Mouse (Mus musculus) stomach, embryonic 14.5 days (tissue): ENCODE measurements around the gene Uba52. TPM values are rescaled to one million over a fixed set of nuclear protein-coding genes. Genes with fewer than 3 reads are reported as not detected.
A peak's percentile ranks its signal among the peaks of the same experiment; 100 is the strongest.

Experiments
- ATAC-seq: fragments of 200-750 bp; cut with Nextera tagmentation; 2 replicates; pipeline ENCODE4 v1.8.0; 2017; ENCODE audit warnings: low read depth, moderate TSS enrichment; ENCODE audit not compliant: insufficient number of reproducible peaks, insufficient read depth, low FRiP score
- H3K27ac ChIP-seq: fragments of 300-500 bp; sonication (generic); 2 replicates; pipeline ENCODE4 v1.5.1; 2014; ENCODE audit warnings: mild to moderate bottlenecking, low read length, moderate library complexity, mixed read lengths
- H3K27me3 ChIP-seq: fragments of 300-500 bp; sonication (generic); 2 replicates; pipeline ENCODE4 v1.6.1; 2014; ENCODE audit warnings: low read length, control low read depth, mixed read lengths; ENCODE audit not compliant: control insufficient read depth, insufficient read depth
- H3K36me3 ChIP-seq: fragments of 300-500 bp; sonication (generic); 2 replicates; pipeline ENCODE4 v1.6.1; 2014; ENCODE audit warnings: mild to moderate bottlenecking, control low read depth, low read length, moderate library complexity, mixed read lengths; ENCODE audit not compliant: control insufficient read depth, insufficient read depth
- H3K4me1 ChIP-seq: fragments of 300-500 bp; sonication (generic); 2 replicates; pipeline ENCODE4 v1.6.1; 2014; ENCODE audit warnings: low read length, control low read depth, mixed read lengths; ENCODE audit not compliant: control insufficient read depth, insufficient read depth
- H3K4me2 ChIP-seq: fragments of 300-500 bp; sonication (generic); replicated peaks from 2 replicates; pipeline ENCODE4 v1.6.1; 2014; ENCODE audit warnings: low read depth, low read length, control low read depth
- H3K4me3 ChIP-seq: fragments of 300-500 bp; sonication (generic); 2 replicates; pipeline ENCODE4 v1.5.1; 2014; ENCODE audit warnings: low read depth, low read length, control low read depth
- H3K9ac ChIP-seq: fragments of 300-500 bp; sonication (generic); replicated peaks from 2 replicates; pipeline ENCODE4 v1.6.1; 2014; ENCODE audit warnings: low read depth, mild to moderate bottlenecking, control low read depth, low read length, moderate library complexity, mixed read lengths
- H3K9me3 ChIP-seq: fragments of 300-500 bp; sonication (generic); 2 replicates; pipeline ENCODE4 v1.6.1; 2016; ENCODE audit warnings: low read depth, low read length, control low read depth; ENCODE audit not compliant: control insufficient read depth
- WGBS: fragments of 180-500 bp; shearing (Covaris S2); extraction: QIAGEN DNeasy Blood & Tissue Kit; methylation state at CpG from one replicate; pipeline ENCODE4 v1.1.7; 2014; 5-methylcytosine and 5-hydroxymethylcytosine counted together
- polyA plus RNA-seq: library from polyadenylated mRNA; unstranded; fragments of >200 nt; fragmentation: Nextera tagmentation; extraction: Ambion mirVana; gene quantifications from 2 replicates; pipeline ENCODE4 v1.2.1, GENCODE M21; 2014

The Uba52 gene
- polyA plus RNA-seq, 1 experiment from 2014 or later, result 1,119 TPM

DNA sequence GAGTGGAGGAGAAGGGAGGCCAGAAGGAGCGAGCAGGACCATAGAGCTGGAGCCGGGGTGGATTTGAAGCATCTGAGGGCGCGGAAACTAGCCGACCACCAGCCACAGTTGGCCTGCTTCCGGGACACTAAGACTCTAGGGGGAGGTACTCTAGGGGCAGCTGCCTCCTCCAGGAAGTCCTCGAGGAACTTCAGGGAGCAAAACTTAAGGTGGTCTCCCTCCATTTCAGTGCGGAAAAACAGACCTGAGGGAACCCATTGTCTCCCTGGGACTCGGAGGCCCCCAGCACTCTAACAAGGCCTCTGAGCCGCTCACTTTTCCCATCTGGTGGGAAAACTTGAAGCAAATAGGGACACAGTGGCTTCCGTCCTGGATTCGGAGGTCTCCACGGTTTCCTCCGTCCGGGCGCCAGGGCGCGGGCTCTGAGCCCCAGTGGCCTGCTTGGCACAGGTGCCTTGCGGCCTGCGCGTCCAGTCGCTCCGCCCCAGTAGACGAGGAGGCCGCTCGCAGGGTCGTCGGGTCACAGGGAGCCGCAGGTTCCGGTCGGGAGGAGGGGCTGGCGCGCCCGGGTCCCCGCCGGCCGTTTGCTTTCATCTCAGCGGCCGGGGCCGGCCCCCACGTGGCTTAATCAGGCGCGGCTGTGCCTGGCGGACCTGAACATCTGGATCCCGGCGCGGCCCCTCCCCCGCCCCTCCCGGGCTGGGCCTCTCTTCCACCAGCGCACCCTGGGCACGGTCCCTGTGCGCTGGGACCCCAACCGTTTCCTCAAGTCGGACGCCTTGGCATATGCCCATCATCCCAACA, 22.4 kb downstream of the Uba52 start:
- H3K9me3 ChIP-seq, result no peaks in the 10 kb centered on the region
- H3K9ac ChIP-seq, result no peak overlapping the region
- no peak overlapping the region for H3K27ac ChIP-seq
- peak overlapping the region; percentile 46 for H3K4me2 ChIP-seq
- WGBS, result 4% methylated on average over 55 of the region's 55 CpGs
- peaks cover 25% of the 10 kb centered on the region for H3K4me1 ChIP-seq
- H3K4me3 ChIP-seq, result peak overlapping the region; percentile 26
- peak; percentile 16; the same call in 1 of the 2 replicates for ATAC-seq
- H3K36me3 ChIP-seq, result no peaks in the 10 kb centered on the region
- peaks cover 76% of the 10 kb centered on the region for H3K27me3 ChIP-seq

DNA sequence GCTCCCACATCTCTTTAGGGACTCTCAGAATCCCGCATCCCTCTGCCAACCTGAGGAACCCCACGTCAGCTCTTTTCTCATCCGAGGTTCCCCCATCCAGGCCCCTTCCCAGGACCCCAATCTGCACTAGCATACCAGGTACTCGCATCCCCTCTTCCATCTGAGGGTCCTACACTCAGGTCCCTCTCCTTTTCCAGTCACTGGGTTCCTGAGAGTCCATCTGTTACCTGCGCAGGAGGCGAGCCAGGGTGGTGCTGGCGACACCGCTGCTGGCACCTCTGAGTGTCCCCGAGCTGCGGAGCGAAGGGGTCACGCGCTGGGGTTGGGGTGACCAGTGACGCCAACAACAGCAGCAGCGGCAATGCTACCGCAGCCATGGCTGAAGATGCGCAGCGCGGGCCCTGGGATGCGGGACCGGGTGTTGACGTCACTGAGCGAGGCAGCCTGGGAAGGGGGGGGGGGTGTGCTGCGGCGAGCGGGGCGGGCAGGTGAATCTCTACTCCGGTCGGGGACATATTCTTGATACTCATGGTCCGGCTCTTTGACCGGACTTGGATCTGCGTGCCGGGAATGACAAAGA, 23.6 kb downstream of the Uba52 start, which contains the start of gene Tmem59l:
Gene Tmem59l, minus strand, starts transcription at position 418 of the 580 bp plus-strand sequence.
- peaks cover 65% of the 10 kb centered on the region for H3K27me3 ChIP-seq
- no peak within 1 kb of the TSS for H3K27ac ChIP-seq
- H3K4me1 ChIP-seq, result peaks cover 18% of the 10 kb centered on the region
- peak within 1 kb of the TSS; percentile 46 for H3K4me2 ChIP-seq
- peak within 1 kb of the TSS; percentile 26 for H3K4me3 ChIP-seq
- no peak for ATAC-seq
- H3K9ac ChIP-seq, result no peak within 1 kb of the TSS
- no peaks in the 10 kb centered on the region for H3K9me3 ChIP-seq
- no peaks in the 10 kb centered on the region for H3K36me3 ChIP-seq
- WGBS, result 5% methylated on average over 33 of the region's 33 CpGs

DNA sequence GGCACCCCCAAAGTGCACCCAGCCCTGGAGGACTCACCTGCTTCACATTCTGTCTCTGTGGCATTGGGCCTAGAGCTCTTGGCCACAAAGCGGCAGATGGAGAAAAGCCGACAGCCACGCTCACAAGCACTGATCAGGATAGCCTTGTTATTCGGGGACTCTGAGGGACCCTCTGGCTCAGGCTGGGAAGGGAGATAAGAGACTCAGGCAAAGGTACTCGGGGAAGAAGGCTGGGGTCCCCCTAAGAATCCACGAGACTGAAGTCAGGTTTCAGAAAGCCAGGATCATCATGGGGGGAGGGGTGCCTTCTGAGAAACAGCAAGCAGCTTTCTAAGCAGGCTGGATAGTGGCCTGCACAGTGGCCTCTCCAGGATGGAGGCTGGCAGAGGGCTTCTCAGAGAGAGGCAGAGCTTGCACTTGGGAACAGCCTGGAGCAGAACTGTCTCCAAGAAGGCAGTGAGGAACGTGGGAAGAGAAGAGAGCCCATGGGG, 24.4 kb downstream of the Uba52 start:
- no peak for ATAC-seq
- H3K9ac ChIP-seq, result no peak overlapping the region
- no peak overlapping the region for H3K4me2 ChIP-seq
- no peaks in the 10 kb centered on the region for H3K9me3 ChIP-seq
- H3K36me3 ChIP-seq, result no peaks in the 10 kb centered on the region
- H3K27ac ChIP-seq, result no peak overlapping the region
- peaks cover 57% of the 10 kb centered on the region for H3K27me3 ChIP-seq
- no peak overlapping the region for H3K4me3 ChIP-seq
- WGBS, result 54% methylated on average over 7 of the region's 7 CpGs
- peaks cover 18% of the 10 kb centered on the region for H3K4me1 ChIP-seq

DNA sequence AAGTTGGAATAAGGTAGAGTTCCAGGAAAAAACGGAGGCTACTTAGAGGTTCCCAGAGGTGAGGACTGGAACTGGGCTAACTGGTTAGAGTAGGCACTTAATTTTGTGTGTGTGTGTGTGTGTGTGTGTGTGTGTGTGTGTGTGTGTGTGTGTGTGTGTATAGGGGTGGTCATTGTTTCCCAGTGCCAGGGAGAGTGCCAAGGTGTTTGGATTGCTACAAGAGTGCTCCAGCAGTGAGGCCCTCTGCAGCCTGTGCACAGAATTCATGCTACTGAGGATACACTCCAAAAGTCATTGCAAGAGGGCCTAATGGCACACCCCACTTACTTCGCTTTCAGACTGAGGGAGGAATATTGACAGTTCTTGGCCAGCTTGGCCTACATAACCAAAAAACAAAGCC, 27.7 kb downstream of the Uba52 start:
- Histone ChIP-seq H3K9ac (no peak overlapping the region), H3K27me3 (peaks cover 25% of the 10 kb centered on the region), H3K4me3 (no peak overlapping the region), H3K27ac (no peak overlapping the region), H3K4me2 (no peak overlapping the region), H3K9me3 (no peaks in the 10 kb centered on the region), H3K36me3 (no peaks in the 10 kb centered on the region), H3K4me1 (no peaks in the 10 kb centered on the region; the same call in 1 of the 2 replicates)
- no peak for ATAC-seq
- WGBS, result 56% methylated on average over 2 of the region's 2 CpGs

DNA sequence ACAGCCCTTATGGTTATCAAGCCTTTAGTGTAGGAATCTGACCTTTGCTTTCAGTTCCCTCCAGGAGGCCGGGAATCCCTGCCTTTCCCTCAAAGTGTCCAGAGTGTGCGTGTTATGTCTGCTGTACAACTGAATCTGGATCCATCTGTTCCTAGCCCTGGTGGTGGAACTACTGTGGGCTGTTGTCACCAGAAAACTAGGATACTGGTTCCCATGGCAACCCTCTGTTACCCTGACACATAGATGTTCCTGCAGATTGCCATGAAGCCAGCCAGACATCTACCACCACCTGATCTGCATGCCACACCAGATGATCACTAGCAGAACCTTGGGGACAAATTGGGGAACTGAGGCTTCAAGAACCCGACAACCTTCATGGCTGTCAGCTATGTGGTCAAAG, 28.7 kb downstream of the Uba52 start:
- no peak overlapping the region for H3K27ac ChIP-seq
- peaks cover 18% of the 10 kb centered on the region for H3K27me3 ChIP-seq
- 0 out of 2 replicates have a peak, but pooled peaks cover 6% of the 10 kb centered on the region for H3K4me1 ChIP-seq
- no peak overlapping the region for H3K4me3 ChIP-seq
- 68% methylated on average over 3 of the region's 3 CpGs for WGBS
- no peaks in the 10 kb centered on the region for H3K9me3 ChIP-seq
- H3K9ac ChIP-seq, result no peak overlapping the region
- no peak for ATAC-seq
- H3K36me3 ChIP-seq, result no peaks in the 10 kb centered on the region
- no peak overlapping the region for H3K4me2 ChIP-seq

DNA sequence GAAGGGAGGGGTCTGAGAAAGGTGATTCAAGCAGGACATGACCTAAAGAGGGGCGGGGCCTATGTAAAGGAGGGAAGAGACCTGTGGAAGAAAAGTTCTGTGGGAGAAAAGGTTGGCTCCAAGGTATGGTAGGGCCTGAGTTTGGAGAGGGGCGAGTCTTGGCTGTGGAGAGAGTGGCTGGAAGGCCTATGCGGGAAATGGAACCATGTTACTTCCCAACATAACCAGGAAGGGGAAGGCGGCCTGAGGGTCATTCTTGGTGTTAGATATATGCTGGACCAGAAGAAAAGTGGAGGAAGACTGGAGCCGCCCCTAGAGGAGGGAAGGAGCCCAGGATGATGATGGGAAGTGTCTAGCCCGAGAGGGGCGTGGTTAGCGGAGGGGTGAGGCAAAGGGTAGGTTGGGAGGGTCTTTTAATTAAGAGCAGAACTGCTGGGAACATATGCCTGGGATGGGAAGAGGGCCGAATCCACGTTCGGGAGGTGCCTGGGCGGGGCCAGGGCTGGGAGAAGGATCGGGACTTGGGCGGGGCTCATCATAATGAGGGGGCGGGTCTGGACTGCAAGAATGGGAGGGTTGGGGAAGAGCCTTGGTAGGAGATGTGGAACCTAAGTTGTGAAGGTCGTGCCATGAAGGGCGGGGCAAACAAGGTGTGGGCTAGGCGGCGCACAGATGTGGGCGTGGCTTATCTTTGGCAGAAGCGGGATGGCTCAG, 33.2 kb downstream of the Uba52 start:
- Histone ChIP-seq H3K27ac (peak overlapping the region; percentile 7; the same call in 1 of the 2 replicates), H3K4me3 (peak overlapping the region; percentile 92), H3K4me2 (peak overlapping the region; percentile 95), H3K27me3 (no peaks in the 10 kb centered on the region), H3K36me3 (no peaks in the 10 kb centered on the region), H3K4me1 (peaks cover 14% of the 10 kb centered on the region; the same call in 1 of the 2 replicates), H3K9ac (no peak overlapping the region), H3K9me3 (no peaks in the 10 kb centered on the region)
- peak; percentile 43 for ATAC-seq
- 3% methylated on average over 21 of the region's 21 CpGs for WGBS

DNA sequence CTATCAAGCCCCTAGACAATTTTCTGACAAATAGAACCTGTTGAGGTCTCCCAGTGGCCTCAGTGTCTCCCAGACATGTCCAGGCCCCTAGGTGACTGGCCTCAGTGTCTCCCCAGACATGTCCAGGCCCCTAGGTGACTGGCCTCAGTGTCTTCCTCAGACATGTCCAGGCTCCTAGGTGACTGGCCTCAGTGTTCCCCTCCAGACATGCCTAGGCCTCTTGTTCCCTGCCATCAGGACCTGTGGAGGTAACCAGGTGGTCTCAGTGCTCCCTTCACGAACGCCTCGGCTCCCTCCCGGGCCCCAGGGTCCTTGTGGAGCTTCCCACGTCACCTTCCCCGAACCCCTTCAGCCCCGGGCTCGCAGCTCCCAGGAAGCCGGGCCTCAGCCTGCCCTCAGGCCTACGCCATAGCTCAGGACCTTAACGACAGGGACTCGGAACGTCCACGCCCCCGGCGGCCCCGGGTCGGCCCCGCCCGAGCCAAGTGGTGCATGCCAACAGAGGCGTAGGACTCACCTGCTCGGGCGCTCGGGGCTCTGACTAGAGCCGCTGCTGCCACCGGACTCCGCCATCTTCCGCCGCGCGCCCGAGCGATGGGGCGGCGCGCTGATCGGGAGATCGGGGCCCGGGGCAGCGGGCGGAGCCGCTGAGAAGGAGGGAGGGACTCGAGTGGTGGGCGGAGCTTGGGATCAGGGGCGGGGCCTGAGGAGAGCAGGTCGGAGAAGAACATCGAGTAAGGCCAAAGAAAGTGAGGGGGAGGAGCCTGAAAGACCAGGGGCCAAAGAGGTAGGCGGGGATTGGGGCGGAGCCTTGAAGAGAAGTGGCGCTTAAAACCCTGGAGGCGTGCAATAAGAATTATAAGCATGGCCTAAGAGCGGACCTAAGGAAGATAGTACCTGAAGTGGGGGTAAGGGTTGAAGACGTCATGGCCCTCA, 34.0 kb downstream of the Uba52 start, which contains the start of gene Klhl26:
Gene Klhl26, minus strand, starts transcription at position 636 of the 936 bp plus-strand sequence.
- H3K4me2 ChIP-seq, result peak within 1 kb of the TSS; percentile 95
- H3K36me3 ChIP-seq, result no peaks in the 10 kb centered on the region
- H3K9me3 ChIP-seq, result no peaks in the 10 kb centered on the region
- H3K4me1 ChIP-seq, result peaks cover 14% of the 10 kb centered on the region; the same call in 1 of the 2 replicates
- H3K27ac ChIP-seq, result peak within 1 kb of the TSS; percentile 44; the same call in 1 of the 2 replicates
- H3K4me3 ChIP-seq, result peak within 1 kb of the TSS; percentile 92
- H3K9ac ChIP-seq, result peak within 1 kb of the TSS; percentile 92
- ATAC-seq, result peak; percentile 90
- WGBS, result under 1% methylated on average over 53 of the region's 53 CpGs
- H3K27me3 ChIP-seq, result no peaks in the 10 kb centered on the region
